Mouse (Mus musculus) adrenal gland, adult 18-20 months (tissue): Measurements from ENCODE around the gene Rps15a. TPM values are rescaled to one million over a fixed set of nuclear protein-coding genes. Genes with fewer than 3 reads are reported as not detected.

Experiments
- DNase-seq, 2 experiments: peaks; one replicate each; pipeline ENCODE4 v3.0.0; 2021 to 2022; ENCODE audit warnings: low spot score in 2 of 2
- total RNA-seq, 2 experiments: library from RNA; stranded (reverse); gene quantifications; 1 replicate in 1 of 2; 2 replicates in 1 of 2; pipeline ENCODE4 v1.2.3; 2021

The Rps15a gene
- total RNA-seq, 2 experiments from 2014 or later, result 759 to 809 TPM

DNA sequence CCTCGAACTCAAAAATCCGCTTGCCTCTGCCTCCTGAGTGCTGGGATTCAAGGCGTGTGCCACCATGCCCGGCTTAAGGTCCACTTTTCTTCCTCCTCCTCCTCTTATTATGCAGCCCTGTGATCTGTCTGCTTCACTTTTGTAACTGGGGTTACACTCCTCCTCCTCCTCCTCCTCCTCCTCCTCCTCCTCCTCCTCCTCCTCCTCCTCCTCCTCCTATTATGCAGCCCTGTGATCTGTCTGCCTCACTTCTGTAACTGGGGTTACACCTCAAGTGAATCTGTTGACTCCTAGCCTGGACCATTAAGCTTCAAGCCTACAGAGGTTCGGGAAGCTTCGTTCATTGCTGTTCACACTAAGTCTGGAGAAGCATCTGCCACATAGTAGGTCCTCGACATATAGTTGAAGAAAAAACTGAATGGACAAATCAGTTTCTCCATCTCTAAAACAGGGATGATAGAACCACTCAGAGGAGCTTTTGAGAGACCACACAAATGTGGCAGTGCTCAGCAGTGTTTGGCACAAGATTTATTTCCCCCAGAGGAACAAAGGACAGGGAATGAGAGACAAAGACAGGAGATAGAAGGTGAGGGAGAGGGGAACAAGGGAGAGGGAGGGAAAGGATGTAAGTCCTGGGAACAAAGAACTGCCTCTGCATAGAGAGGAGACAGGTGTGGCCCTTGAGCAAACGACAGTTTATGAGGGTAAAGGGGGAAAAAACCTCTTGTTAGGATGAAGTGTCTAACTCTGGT is 975 bp upstream of the Rps15a start:
- DNase-seq, result no peak

- no peak for DNase-seq
These were observed 483 bp downstream of the Rps15a start for GRCm38 (mm10) chr7:118115533-118115876.

- DNase-seq, result no peak
These were observed 2.3 kb downstream of the Rps15a start for GRCm38 (mm10) chr7:118113541-118114297.

DNA sequence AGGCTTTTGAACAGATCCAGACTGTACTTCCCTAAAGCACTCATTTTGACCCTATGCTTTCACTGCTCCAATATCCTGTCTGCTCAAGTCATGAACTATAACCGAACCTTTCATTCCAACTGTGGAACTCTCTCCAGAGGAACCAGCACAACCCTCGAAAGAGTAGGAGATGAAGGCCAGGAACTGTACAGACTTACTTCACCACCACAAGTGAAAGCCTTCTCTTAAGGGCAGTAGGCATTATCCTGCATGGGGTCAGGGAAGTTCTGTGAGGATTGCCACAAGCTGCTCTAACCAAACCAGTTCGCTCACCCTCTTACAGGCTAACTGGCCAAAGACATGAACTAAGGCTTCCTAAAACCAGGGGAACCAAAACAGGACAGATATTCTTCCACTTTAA is 4.9 kb downstream of the Rps15a start:
- DNase-seq, result no peak

GRCm38 (mm10) chr7:118107671-118108070 is 8.3 kb downstream of the Rps15a start:
- no peak for DNase-seq

GRCm38 (mm10) chr7:118104458-118105052 is 11.4 kb downstream of the Rps15a start:
- DNase-seq, result no peak

DNA sequence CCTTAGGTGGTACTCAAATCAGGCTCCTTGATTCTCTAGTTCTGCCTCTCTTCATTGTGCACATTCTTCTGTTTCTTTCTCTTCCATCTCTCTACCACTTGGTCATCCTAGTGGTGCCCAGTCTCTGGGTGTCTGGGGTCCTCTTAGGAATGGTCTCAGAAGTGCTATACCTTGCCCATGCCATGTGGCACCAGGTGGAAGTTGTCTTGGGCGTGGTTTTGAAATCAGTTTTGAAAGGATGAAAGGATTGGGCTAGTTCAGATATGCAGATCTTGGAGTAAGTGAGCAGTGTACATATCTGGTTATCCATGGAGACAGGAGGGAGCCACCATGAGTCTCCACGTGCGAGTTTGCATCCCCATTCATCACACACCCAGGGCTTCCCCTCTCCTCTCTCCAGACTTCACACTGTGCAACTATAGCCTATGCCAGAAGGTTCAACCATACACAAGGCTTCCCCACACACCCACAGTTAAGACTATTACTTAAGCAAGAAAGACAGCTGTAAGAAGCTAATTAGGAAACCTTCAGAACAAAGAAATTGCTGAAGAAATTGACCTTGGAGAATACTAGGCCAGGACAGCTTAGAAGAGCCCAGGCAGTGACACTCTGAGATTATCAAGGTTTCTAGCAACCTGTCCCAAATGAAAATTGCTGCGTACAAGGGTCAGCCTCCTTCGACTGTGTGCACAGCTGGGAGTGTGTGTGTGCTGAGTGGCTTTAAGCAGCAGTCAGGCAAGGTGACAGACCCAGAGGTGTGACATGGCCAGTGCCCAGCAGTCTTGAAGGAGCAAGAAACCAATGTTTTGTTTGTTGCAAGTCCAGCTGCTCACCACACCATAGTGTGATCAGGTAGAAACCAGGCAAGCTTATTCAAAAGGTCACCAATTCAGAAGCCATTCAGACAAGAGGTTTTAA is 12.3 kb downstream of the Rps15a start:
- DNase-seq, result no peak

GRCm38 (mm10) chr7:118102678-118103461 is 13.1 kb downstream of the Rps15a start:
- no peak for DNase-seq

- DNase-seq, result no peak
These were observed 13.8 kb downstream of the Rps15a start for GRCm38 (mm10) chr7:118102231-118102630.

- DNase-seq, result no peak
These were observed 18.4 kb downstream of the Rps15a start for GRCm38 (mm10) chr7:118097615-118098014.

DNA sequence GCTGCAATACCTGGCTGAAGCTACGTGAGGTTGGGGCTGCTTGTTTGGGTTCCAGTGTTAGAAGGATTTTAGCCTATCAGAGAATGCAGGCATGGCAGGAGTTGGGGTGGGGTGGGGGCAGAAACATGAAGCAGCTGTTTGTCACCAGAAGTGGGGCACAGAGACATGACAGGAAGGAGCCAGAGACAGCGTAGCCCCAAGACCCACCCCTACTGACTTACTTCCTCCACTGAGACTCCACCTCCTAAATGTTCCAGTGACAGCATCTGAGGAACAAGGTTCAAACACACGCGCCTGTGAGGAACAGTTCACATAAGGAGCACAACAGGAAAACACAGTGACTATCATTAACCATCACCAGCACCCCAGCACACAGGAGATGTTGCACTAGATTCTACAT is 36.0 kb downstream of the Rps15a start:
- no peak for DNase-seq

GRCm38 (mm10) chr7:118079097-118079496 is 36.9 kb downstream of the Rps15a start:
- no peak for DNase-seq

DNA sequence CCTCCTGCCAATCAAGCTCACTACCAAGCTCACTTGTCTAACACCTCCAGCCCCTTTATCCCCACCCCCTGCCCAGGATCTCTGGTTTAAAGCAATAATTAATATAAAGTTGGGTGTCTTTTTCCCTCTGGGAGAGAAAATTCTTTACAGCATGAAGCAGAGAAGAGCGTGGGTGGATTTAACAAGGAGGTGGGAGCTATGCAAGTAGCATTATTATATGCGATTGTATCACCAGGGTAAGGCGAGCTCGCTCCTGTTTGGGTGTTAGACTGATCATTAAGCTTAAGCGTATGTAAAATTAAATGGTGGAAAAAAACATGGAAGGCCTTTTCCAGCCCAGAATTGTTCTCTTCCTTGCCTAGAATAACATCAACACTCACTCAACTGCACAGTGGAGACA is 48.7 kb downstream of the Rps15a start:
- DNase-seq, result no peak

DNA sequence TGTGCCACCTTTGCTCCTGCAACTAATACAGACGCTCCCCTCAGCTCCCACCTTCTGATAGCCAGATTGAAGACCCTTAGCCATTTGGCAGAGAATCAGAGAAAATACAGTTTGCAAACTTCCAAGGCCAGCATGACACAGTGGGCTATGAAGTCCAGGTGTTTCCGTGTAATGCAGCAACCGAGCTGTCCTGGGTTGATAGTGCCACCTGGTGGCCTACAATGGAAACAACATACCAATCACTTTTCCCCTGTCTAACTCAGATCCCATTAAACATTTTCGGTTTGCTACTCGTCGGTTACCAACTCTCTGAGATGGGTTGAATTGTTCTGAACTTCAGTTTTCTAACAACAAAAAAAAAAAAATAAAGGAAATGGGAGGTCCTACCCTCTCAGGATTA is 59.7 kb downstream of the Rps15a start:
- no peak for DNase-seq

Other genes starting within 250 kb of the Rps15a start
- 100 to 1,000 TPM; 150 to 167 TPM for gene Arl6ip1, start 13.5 kb upstream of the Rps15a start, total RNA-seq
- 10 to 100 TPM; 40.6 to 41.4 TPM for gene Smg1, start 127.5 kb upstream of the Rps15a start, total RNA-seq